Mouse (Mus musculus) spleen, adult 2 months (tissue): ENCODE data around the gene Adcy5. TPM values are rescaled to one million over a fixed set of nuclear protein-coding genes. Genes with fewer than 3 reads are reported as not detected.

Source experiments
- DNase-seq, 2 experiments: peaks; one replicate each; pipeline versions ENCODE4 v3.0.0 to v3.0.0-alpha.2; 2012 to 2021; ENCODE audit warnings: low spot score in 2 of 2, low read depth in 1 of 2
- H3K27ac ChIP-seq: fragments of 200-500 bp; 2 replicates; pipeline ENCODE4 v1.5.1; 2012; ENCODE audit warnings: low read length, inconsistent platforms; ENCODE audit not compliant: insufficient read depth
- H3K27me3 ChIP-seq: fragments of 200-500 bp; 2 replicates; pipeline ENCODE4 v1.6.1; 2012; ENCODE audit warnings: mild to moderate bottlenecking, moderate library complexity, low read length, inconsistent platforms; ENCODE audit not compliant: control insufficient read depth, insufficient read depth
- H3K36me3 ChIP-seq: fragments of 200-500 bp; 2 replicates; pipeline ENCODE4 v1.6.1; 2012; ENCODE audit warnings: mild to moderate bottlenecking, low read length, inconsistent platforms; ENCODE audit not compliant: control insufficient read depth, insufficient read depth
- H3K4me1 ChIP-seq: fragments of 200-500 bp; 2 replicates; pipeline ENCODE4 v1.6.1; 2011; ENCODE audit warnings: inconsistent platforms; ENCODE audit not compliant: control insufficient read depth, insufficient read depth, insufficient read length
- H3K4me3 ChIP-seq: fragments of 200-500 bp; 2 replicates; pipeline ENCODE4 v1.5.1; 2011; ENCODE audit warnings: mild to moderate bottlenecking, inconsistent platforms; ENCODE audit not compliant: insufficient read depth, insufficient read length; ENCODE audit errors: extremely low read depth
- CTCF ChIP-seq: fragments of 200-500 bp; IDR thresholded peaks from 2 replicates; pipeline ENCODE4 v1.5.1; 2011; ENCODE audit warnings: mild to moderate bottlenecking, inconsistent platforms; ENCODE audit not compliant: insufficient read depth, insufficient read length, insufficient replicate concordance; ENCODE audit errors: extremely low read depth
- POLR2A ChIP-seq: fragments of 200-500 bp; IDR thresholded peaks from 2 replicates; pipeline ENCODE4 v1.6.1; 2011; ENCODE audit warnings: low read depth, low read length, inconsistent platforms
- WGBS: fragments of 180-500 bp; shearing (Covaris S2); methylation state at CpG from one replicate; pipeline ENCODE4 v1.1.7; 2018; 5-methylcytosine and 5-hydroxymethylcytosine counted together
- polyA plus RNA-seq: library from polyadenylated mRNA; depleted of rRNA; stranded (reverse); fragments of >200 nt; gene quantifications from 2 replicates; pipeline ENCODE4 v1.2.3, GENCODE M21; 2012

Adcy5 gene
- polyA plus RNA-seq, 1 experiment, result 6.8 TPM

GRCm38 (mm10) chr16:35308016-35308415 is 153.3 kb downstream of the Adcy5 start:
- Histone ChIP-seq H3K27ac (no peak overlapping the region), H3K27me3 (no peaks in the 10 kb centered on the region), H3K4me3 (no peak overlapping the region), H3K4me1 (no peaks in the 10 kb centered on the region), H3K36me3 (no peaks in the 10 kb centered on the region)
- no peak for TF ChIP-seq CTCF
- TF ChIP-seq POLR2A, result no peak
- WGBS, result 93% methylated on average over 6 of the region's 6 CpGs
- no peak for DNase-seq

GRCm38 (mm10) chr16:35308486-35309143 is 153.9 kb downstream of the Adcy5 start:
- Histone ChIP-seq H3K36me3 (no peaks in the 10 kb centered on the region), H3K27me3 (no peaks in the 10 kb centered on the region), H3K27ac (no peak overlapping the region), H3K4me3 (no peak overlapping the region), H3K4me1 (no peaks in the 10 kb centered on the region)
- DNase-seq, result no peak
- TF ChIP-seq CTCF (no peak), POLR2A (no peak)
- 89% methylated on average over 6 of the region's 6 CpGs for WGBS

GRCm38 (mm10) chr16:35309634-35310033 is 155.0 kb downstream of the Adcy5 start:
- WGBS, result 90% methylated on average over 4 of the region's 4 CpGs
- H3K4me1 ChIP-seq, result no peaks in the 10 kb centered on the region
- H3K36me3 ChIP-seq, result peaks cover 2% of the 10 kb centered on the region
- TF ChIP-seq POLR2A (no peak), CTCF (no peak)
- no peaks in the 10 kb centered on the region for H3K27me3 ChIP-seq
- H3K4me3 ChIP-seq, result no peak overlapping the region
- no peak overlapping the region for H3K27ac ChIP-seq
- no peak for DNase-seq

- H3K36me3 ChIP-seq, result peaks cover 2% of the 10 kb centered on the region
- no peak overlapping the region for H3K27ac ChIP-seq
- no peak for DNase-seq
- no peak overlapping the region for H3K4me3 ChIP-seq
- no peaks in the 10 kb centered on the region for H3K27me3 ChIP-seq
- WGBS, result 89% methylated on average over 2 of the region's 2 CpGs
- TF ChIP-seq POLR2A (no peak), CTCF (no peak)
- H3K4me1 ChIP-seq, result no peaks in the 10 kb centered on the region
These were observed 156.0 kb downstream of the Adcy5 start for GRCm38 (mm10) chr16:35310551-35311110.

GRCm38 (mm10) chr16:35311586-35311985 is 156.9 kb downstream of the Adcy5 start:
- H3K27ac ChIP-seq, result no peak overlapping the region
- DNase-seq, result no peak
- H3K36me3 ChIP-seq, result peaks cover 2% of the 10 kb centered on the region
- H3K4me1 ChIP-seq, result no peaks in the 10 kb centered on the region
- no peaks in the 10 kb centered on the region for H3K27me3 ChIP-seq
- H3K4me3 ChIP-seq, result no peak overlapping the region
- WGBS, result 84% methylated on average over 8 of the region's 8 CpGs
- TF ChIP-seq CTCF (no peak), POLR2A (no peak)

- TF ChIP-seq CTCF (no peak), POLR2A (no peak)
- no peaks in the 10 kb centered on the region for H3K27me3 ChIP-seq
- 91% methylated on average over 3 of the region's 3 CpGs for WGBS
- H3K4me1 ChIP-seq, result no peaks in the 10 kb centered on the region
- H3K27ac ChIP-seq, result no peak overlapping the region
- H3K36me3 ChIP-seq, result peaks cover 2% of the 10 kb centered on the region
- no peak for DNase-seq
- no peak overlapping the region for H3K4me3 ChIP-seq
These were observed 160.8 kb downstream of the Adcy5 start for GRCm38 (mm10) chr16:35315496-35315895.

GRCm38 (mm10) chr16:35316856-35317264 is 162.2 kb downstream of the Adcy5 start:
- Histone ChIP-seq H3K27ac (no peak overlapping the region), H3K27me3 (no peaks in the 10 kb centered on the region), H3K4me3 (no peak overlapping the region), H3K36me3 (peaks cover 2% of the 10 kb centered on the region), H3K4me1 (no peaks in the 10 kb centered on the region)
- TF ChIP-seq CTCF (no peak), POLR2A (no peak)
- DNase-seq, result no peak
